Mouse (Mus musculus) kidney, adult 18-20 months (tissue): ENCODE results near the gene Muc4.

Experiments used
- DNase-seq: peaks from one replicate; pipeline ENCODE4 v3.0.0; 2021

The Muc4 gene

DNA sequence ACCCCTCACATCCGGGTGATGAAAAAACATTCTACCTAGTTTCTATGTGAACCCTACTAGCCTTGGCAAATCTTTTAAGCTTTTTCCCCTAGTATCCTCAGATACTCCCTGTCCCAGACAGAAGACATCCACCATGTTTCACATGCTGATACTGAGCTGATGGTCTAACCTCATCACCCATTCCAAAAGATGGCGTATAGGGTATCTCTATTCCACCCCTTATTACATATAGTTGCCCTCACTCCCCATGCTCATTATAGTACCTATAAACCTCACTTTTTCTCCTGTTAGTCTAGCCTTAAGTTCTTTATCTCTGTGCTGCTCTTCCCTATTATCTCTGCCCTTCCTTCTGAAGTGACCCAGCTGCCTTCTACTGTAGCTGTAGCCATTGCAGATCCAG is at the start of gene Muc4:
TSS of gene Muc4 (plus strand) at position 301 of the 400 bp plus-strand sequence.
- DNase-seq = no peak

DNA sequence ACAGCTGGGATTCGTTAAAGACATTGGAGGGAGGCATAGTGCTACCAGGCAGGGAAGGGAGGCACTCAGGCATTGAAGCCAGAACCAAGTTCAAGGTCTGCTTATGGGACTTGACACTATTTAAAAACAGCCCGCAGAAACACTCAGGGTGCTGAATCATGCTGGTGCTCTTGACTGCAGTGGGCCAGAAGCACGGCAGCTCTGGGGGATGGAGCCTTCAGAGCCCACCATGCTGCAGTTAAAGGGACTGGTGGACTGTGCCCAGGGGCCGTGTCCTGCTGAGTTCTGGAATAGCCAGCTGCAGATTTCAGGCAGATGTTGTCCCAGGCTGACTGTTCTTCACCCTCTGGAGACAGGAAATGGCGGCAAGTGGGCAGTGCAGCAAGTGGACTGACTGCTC is 49.7 kb upstream of the Muc4 start:
- DNase-seq = no peak

DNA sequence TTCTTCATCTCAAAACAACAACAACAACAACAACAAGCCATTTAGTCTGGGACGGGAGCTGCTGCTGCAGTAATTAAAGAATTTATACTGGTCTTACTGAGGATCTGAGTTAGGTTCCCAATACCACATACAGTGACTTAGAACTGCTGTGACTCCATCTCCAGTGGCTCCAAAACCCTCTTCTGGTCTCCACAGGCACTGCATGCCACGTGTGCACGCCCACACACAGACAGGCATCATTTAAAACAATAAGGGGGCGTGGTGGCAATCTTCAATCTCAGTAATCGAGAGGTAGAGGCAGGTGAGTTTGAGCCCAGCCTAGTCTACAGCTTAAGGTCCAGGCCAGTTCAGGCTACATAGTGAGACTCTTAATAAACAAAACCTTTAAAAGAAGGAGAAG is 48.5 kb upstream of the Muc4 start:
- DNase-seq = no peak

DNA sequence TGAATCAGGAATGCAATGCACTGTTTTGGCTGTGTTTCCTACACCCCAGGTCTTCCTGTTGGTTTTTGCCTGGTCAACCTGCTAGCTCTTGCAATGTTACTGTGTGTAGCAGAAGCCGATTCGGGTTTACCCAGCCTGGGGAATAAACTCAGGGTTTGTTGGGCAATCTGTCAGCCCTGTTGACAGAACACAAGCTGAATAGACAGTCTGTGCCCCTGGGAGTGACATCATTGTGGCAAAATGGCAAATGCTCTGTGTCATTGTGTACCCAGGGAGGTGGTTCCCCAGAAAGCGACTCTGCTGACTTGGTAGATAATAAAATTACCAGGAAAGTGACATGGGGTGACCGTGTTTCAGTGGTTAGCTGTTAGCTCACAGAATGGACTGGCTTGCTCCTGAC is 46.9 kb upstream of the Muc4 start:
- no peak for DNase-seq

DNA sequence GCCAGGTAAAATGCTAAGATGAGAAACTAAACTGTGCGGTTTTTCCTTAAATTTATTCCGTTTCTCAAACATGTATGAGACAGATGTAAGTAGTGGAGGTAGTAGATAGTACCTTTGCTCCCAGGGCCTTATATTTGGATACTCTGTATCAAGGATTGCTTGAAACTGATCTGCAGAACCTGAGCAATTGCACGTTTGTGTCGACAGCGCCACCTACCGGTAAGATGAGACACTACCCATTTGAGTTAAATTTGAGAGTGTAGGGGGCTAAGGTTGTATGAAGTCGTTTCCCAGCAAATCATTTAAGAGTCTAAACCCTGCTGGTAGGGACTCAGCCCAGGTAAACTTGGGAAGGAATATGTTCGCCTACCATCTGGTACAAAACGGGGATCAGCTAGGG is 46.2 kb upstream of the Muc4 start:
- DNase-seq = peak; percentile 67

DNA sequence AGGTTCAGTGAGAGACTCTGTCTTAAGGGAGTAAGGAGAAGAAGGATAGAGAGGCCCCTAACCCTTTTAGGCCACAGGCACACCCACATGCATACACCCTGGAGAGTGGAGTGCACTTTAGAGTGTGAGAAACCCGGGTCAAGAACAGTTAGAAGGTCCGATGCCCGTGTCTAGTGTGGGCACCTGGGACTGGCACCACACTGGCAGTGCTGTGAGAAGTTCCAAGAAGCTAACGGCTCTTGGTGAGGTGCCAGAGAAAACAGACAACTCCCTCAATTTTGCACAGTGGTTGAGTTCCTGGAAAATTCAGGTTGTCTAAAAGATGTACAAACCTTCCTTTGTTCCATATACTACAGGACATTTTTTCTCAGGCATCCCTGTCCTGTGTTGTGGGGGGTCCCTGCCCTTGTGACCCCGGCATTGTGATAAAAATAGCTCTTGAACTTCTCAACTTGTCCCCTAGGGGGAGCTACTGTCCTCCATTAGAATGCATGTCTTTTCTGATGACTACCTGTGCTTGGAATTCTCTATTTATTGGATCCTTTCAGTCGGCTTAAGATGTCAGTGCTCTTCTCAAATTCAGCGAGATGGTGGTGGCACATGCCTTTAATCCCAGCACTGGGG is 38.7 kb upstream of the Muc4 start:
- DNase-seq = peak; percentile 40

DNA sequence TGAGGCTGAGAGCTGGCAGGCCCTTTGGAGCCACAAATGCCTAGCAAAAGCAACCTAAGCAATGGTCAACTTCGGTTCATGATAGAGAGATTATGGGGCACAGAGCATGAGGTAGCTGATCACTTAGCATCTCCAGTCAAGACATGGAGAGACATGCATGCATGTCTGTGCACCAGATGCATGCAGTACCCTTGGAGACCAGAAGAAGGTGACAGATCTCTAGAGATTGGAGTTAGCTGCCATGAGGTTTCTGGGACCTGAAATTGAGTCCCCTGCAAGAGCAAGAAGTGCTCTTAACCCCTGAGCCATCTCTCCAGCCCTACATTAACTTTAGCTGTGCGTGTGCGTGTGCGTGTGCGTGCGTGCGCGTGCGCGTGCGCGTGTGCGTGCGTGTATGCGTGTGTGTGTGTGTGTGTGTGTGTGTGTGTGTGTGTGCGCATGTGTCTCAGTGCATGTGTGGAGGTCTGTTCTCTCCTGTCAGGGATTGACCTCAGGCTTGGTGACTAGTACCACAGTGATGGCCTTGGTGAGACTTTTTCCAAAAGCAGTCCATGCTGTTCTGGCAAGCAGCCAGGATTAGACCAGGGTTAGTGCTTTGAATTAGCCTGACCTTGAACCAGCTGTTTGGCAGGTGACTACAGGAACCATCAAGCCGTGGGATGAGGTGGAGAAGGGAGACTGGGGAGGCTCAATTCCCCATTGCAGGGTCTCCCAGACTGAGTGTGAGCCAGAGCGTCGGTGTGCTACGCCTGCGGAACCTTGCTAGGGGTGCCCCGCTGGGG is 37.8 kb upstream of the Muc4 start:
- no peak for DNase-seq

DNA sequence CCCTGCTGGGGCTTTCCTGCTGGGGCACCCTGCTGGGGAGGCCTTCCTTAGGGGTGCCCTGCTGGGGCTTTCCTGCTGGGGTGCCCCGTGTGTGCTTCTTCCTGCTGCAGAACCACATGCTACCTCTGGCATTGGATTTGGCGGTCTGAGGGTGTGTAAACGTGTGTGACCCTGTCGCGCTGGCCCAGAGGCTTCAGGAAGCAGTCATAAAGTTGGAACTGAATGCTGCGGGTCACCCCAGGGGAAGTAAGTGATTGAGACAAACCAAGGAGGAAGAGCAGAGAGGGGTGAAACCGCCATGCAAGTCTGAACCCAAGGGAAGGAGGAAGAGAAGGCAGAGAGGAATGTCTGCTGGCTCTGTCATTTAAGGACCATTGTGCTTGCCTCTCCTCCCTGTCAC is 37.1 kb upstream of the Muc4 start:
- DNase-seq = no peak

DNA sequence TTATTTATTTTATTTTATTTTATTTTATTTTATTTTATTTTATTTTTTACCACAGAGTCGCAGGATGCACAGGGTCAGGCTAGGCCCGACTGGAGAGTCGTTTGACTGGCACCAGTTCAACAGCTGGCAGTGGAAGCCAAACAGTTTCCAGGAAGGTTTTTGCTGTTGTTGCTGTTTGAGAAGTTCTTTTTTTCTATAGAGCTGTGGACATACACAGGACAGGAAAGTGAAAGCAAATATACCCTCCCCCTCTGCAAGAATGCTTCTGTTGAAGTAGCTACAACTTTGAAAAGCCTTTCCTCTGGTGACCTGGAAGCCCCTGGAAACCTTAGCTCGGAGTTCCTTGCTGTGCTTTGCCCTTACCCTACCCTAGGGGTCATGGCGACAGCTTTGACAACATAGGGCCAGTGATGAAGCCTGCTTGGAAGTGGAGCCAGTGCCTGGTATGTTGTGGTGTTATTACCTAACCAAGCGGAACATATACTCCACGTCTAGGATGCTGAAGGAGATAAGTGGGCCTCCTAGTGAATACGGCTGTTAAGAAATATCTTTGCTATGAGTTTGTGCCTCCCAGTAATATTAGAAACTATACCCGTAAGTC is 32.3 kb upstream of the Muc4 start:
- no peak for DNase-seq

DNA sequence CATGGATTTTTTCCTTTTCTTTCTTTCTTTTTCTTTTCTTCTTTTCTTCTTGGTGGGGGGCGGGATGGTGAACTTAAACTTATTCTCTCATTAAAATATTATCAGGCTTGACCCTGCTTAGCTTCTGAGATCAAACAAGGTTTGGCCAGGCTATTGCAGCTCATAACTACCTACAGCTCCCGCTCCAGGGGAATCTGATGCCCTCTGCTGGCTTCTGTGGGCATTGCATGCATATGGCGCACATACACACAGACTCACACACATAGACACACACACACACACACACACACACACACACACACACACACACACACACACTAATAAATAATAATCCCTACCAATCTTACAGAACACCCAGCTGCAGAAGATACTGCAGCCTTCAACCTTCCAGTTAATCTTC is 30.1 kb upstream of the Muc4 start:
- no peak for DNase-seq

DNA sequence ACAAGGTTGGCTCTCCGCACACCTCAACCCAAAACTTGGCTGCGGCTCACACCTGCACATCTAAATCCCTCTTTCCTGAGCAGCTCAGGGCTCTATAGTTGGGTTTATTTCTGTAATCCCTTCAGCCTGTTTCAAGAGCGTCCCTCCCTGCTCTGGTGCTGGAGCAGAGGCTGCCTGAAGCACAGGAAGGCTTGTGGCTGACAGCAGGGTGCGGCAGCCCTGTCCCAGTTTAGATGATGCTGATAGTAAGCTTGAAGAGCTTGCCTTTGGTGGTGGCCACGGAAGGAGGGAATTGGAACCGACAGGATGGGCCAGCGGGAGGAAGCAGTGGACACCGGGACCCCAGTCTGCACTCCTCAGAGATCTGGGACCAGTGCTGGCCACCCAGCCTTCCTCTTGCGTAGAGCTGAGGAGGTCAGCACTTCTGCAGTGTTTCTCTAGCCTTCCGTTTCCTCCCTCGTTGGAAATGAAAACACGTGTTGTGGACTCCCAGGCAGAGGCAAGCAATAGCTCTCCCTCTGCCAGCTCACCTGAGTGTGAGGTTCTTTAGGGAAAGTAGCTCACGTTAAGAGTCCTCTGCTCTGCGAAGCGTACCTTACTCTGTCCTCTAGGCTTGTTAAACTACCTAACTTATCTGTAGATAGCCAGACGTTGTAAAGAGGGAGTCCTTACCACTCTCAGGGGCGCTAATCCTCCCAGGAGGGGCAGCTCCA is 28.4 kb upstream of the Muc4 start:
- DNase-seq = no peak

DNA sequence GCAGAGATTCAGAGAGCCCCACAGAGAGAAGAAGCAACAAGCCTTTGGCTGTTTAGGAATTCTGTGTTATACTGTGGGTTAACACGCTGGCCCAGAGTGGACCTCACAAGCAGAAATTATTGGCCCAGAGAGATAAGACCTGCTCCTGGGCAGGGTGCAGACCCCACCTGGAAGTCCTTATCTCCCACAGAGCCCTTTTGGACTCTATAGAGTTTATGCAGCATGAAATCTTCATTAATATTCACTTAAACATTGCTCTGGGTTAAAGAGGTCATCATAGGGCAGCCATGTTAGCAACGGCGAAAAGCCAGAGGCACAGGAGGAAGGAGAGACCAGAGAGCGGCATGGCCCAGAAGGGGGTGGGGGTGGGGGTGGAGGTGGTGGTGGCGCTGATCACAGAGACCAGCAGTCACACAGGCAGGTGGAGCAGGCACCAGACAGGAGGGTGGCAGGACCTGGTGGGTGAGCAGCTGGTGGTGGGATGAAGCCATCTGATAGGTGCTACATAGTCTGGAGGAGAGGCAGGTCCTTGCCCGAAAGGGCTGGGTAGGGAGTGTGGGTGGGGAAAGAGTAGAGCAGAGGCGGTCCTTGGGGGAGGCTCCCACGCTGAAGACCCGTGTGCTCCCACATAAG is 27.7 kb upstream of the Muc4 start:
- DNase-seq = no peak

DNA sequence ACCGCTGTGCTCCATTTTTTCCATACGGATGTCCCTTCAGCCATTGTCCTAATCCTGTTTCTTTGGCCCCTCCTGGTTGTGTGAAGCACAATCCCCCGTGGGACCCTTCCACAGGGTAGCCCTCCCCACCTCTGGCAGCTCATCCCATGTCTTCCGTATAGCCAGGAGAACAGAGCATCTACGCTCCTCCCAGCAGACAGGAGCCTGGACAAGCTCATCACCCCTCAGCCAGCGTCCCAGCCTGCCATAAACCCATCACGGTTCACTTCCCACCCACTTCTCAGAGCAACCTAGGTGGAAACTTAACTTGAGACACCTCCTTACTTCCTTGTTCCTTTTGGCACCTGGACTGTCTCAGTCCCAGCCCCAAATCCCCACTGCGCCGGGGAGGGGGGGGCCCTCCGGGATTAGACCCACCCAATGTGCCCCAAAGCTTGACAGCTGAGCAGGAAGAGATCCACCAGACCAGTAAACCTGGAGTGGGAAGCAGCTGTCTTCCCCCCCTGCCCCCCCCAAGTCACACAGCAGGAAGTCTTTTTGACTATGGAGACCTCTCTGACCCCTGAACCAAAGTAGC is 27.1 kb upstream of the Muc4 start:
- no peak for DNase-seq

DNA sequence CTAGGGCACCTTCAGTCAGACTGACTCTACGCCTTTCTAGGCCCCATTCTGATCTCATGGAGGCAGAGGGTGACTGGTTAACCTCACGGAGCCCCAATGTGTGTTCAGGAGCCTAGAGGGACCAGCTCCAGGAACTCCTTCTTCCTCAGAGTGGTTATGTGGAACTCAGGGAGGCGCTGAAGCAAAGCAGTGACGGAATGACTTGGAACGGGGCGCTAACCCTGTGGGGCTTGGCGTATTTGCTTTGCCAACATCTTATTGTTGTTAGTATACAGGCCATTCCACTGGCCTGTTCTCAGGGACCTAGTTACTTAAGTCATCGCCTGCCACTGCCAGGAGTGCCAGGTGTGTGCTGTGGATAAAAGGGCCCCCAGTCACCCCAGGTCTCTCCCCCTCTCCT is 26.6 kb upstream of the Muc4 start:
- DNase-seq = no peak

DNA sequence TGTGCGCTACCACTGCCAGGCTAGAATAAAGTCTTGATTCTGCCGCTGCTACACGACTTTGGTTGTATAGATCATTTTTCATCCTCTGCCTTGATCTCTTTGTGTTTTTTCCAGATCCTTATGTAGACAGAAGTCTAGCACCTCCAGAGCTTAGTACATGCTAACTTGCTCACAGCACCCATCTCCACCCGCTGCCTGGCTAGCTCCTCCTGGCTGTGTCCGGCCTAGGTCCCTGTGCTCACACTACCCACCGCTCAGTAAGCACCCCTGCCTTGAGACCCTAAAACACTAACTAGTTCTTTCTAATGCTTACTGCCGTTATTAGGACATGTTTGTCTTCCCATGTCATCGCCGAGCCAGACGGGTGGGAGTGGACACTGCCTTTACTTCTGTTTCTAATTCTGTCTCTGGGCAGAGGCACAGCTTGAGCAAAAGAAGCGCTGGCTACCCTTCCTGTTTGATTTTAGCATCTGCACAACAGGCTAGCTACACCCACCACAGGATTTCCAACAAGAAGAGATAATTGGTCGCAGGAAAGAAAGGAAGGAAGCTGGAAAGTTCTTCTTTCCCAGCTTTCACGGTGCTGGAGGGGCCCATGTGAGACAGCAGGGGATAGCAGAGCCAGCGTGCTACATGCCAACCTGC is 25.1 kb upstream of the Muc4 start:
- DNase-seq = no peak

DNA sequence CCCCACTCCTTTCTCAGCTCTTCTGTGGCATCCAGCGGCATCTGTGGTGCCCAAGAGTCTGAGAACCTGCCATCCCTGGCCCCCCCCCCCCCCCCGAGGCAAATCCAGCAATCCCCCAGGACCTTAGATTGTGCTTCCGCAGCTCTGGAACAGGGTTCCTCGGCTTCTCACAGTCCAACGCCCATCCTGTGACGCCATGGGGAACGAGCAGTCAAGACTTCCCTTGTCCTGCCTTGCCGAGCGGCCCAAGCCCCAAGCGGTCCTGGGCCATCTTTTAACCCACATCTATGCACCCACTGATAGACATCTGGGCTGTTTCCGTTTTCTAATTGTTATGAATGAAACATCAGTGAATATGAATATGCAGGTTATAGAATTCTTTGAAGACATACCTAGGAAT is 23.5 kb upstream of the Muc4 start:
- no peak for DNase-seq

DNA sequence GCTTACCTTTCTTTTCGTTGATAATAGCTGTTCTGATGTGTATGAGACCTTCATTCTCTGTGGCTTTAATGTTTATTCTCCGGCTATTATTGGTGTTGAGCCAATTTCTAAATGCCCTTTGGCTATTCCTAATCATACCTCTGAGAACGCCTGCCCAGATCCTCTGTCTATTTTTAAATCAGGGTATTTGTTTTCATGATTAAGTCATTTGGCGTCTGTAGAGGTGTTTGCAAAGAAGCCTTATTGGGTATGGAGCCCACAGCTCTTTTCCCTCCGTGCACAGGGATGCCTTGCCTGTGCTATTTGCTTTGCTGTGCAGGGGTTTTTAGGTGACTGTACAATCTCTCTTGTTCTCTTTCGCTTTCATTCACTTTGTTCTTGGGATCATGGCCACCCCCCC is 22.1 kb upstream of the Muc4 start:
- DNase-seq = no peak

DNA sequence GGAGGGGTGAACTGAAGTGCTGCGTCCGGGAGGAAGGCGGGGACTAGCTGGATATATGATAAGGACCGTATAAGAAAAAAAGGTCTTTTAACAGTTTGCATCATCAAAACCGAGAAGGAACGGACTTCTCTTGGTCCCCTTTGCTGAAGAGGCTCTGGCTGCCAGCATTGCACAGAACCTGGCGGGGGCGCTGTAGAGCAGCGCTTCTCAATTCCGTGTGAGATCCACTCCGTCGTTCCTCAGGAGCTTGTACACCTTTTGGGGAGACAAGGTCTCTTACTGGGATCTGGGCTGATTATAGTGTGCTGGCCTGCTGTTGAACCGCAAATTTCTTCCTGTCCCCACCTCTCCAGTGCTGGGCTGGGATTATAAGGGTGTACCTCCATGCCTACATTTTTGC is 20.3 kb upstream of the Muc4 start:
- no peak for DNase-seq

DNA sequence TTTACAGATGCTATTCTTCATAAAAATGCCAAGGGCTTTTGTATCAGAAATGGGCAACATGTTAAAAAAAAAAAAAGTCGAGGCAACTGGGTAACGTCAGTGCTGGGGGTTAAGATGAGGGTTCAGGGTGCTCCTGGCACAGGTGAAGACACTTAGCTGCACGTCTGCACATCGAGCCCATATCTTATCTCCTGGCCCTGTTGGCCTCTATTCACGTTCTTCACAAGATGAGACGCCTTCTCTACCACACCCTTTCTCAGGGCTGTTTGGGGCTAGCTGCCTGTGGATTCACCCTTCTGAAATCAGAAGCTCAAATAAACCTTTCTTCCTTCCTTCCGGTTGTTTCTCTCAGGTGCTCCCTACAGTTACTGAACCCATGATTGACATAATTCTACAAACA is 12.5 kb upstream of the Muc4 start:
- DNase-seq = no peak

DNA sequence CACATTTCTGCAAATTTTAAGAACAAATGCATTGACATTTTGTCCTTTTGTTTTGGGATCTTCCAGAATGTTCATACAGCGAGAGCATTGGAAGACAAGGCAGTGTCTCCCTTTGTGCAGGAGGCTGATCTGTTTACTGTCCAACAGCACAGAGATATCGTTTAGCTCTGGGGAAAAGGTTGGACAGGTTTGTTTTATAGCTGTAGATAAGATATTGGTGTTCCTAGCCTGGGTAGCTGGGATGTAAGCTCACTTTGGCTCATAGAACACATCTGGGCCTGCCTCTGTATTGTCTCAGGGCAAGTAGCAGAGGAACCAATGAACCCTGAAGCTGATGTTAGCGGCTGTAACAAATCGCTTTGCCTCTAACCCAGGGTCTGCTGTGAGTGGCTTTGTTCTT is 11.9 kb upstream of the Muc4 start:
- DNase-seq = no peak

DNA sequence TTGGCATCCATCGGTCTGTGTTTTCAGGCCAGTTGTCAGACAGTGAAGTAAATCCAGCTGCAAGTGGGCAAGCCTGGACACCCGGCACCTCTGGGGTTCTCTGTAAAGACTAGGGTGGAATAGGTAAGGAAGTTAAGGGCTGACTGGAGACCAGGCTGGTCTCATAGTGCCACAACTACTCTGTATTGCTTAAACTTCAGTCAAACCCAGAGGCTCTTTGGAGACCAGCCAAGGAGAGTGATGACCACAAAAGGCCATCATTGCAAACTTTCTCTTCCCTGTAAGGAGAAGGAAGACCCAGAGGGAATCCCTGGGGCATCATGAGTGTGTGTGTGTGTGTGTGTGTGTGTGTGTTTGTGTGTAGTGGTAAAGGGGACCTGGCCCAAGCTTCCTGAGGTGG is 11.4 kb upstream of the Muc4 start:
- DNase-seq = no peak

DNA sequence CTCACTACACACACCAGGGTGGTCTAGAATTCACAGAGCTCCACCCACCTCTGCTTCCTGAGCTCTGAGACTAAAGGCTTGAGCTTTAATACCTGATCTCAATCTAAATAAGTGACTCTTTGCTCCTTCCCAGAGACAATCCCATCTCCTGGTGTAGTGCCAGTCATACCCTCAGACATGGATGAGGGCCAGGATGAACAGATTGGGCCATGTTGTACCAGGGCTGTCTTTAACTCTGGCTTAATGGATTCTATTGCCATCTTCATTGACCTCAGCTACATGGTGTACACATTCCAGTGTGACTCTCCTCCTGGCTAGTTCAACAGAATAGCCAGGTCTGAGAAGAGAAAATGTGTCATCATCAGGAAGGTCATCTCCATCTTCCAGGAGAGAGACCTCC is 9.2 kb upstream of the Muc4 start:
- DNase-seq = no peak

DNA sequence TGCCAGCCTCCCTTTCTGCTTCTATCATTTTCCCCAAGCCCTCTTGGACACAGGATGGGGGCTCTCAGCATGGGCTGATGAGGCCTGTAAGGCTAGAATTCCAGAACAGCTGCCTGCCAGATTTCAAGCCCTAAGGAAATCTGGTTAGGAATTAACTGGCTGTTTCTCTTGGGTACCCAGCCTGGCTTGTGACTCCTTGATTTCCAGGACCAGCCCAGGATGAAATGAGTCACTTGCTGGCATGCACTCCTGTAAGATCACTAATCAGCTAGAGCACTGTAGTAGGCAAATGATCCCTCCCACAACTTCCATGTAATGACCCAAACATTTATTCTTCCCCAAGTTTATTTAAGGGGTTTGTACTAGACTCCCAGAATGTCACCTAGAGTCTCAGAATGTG is 7.4 kb upstream of the Muc4 start:
- DNase-seq = peak; percentile 39
